Mouse (Mus musculus): ENCODE results near the gene Tekt4. TPM values are rescaled to one million over a fixed set of nuclear protein-coding genes. Genes with fewer than 3 reads are reported as not detected.
A peak's percentile ranks its signal among the peaks of the same experiment; 100 is the strongest.

Gene Tekt4
- polyA plus RNA-seq (2014; fragmentation: Nextera tagmentation; extraction: Ambion mirVana), result not detected in 2 replicates

- H3K27ac ChIP-seq (replicated peaks; ENCODE audit: low read depth, low read length), result no peak within 1 kb of the TSS
- no peaks in the 10 kb centered on the region for H3K4me1 ChIP-seq (ENCODE audit: control insufficient read depth, insufficient read depth, low read length)
- H3K9ac ChIP-seq (ENCODE audit: low read length), result no peak within 1 kb of the TSS; the same call in 1 of the 2 replicates
- 46% methylated on average over 2 of the region's 2 CpGs for WGBS
- ATAC-seq (ENCODE audit: insufficient number of reproducible peaks, low FRiP score, low TSS enrichment, low read depth), result no peak
- no peaks in the 10 kb centered on the region for H3K9me3 ChIP-seq (ENCODE audit: control insufficient read depth, low read length)
- no peak within 1 kb of the TSS for H3K4me3 ChIP-seq (ENCODE audit: low read depth, low read length)
- no peaks in the 10 kb centered on the region for H3K36me3 ChIP-seq (ENCODE audit: control insufficient read depth, insufficient read depth, low read length)
- no peak within 1 kb of the TSS for H3K4me2 ChIP-seq (ENCODE audit: low read depth, severe bottlenecking)
- no peak for DNase-seq (ENCODE audit: low spot score)
- H3K27me3 ChIP-seq (ENCODE audit: control insufficient read depth, insufficient read depth, low read length), result no peaks in the 10 kb centered on the region
These were observed at the start of gene Tekt4 for GRCm38 (mm10) chr17:25454272-25454671. Gene Tekt4 (plus strand): TSS chr17:25454615.

GRCm38 (mm10) chr17:25405224-25405895, 49.1 kb upstream of the Tekt4 start:
- no peak for DNase-seq (ENCODE audit: low spot score)
- Histone ChIP-seq H3K4me1 (ENCODE audit: control insufficient read depth, insufficient read depth, low read length) (peaks cover 36% of the 10 kb centered on the region), H3K4me3 (ENCODE audit: low read depth, low read length) (no peak overlapping the region), H3K9ac (ENCODE audit: low read length) (no peak overlapping the region), H3K27me3 (ENCODE audit: control insufficient read depth, insufficient read depth, low read length) (no peaks in the 10 kb centered on the region), H3K36me3 (ENCODE audit: control insufficient read depth, insufficient read depth, low read length) (no peaks in the 10 kb centered on the region), H3K4me2 (ENCODE audit: low read depth, severe bottlenecking) (0 out of 2 replicates have a peak overlapping the region, but pooled peaks have one; percentile 1), H3K9me3 (ENCODE audit: control insufficient read depth, low read length) (no peaks in the 10 kb centered on the region), H3K27ac (replicated peaks; ENCODE audit: low read depth, low read length) (0 out of 2 replicates have a peak overlapping the region, but pooled peaks have one; percentile 45)
- 9% methylated on average over 10 of the region's 10 CpGs for WGBS
- ATAC-seq (ENCODE audit: insufficient number of reproducible peaks, low FRiP score, low TSS enrichment, low read depth), result 0 out of 2 replicates have a peak, but pooled peaks have one; percentile 26

GRCm38 (mm10) chr17:25406011-25406441, 48.4 kb upstream of the Tekt4 start:
- WGBS, result 12% methylated on average over 6 of the region's 6 CpGs
- Histone ChIP-seq H3K4me3 (ENCODE audit: low read depth, low read length) (no peak overlapping the region), H3K36me3 (ENCODE audit: control insufficient read depth, insufficient read depth, low read length) (no peaks in the 10 kb centered on the region), H3K27ac (replicated peaks; ENCODE audit: low read depth, low read length) (0 out of 2 replicates have a peak overlapping the region, but pooled peaks have one; percentile 14), H3K4me2 (ENCODE audit: low read depth, severe bottlenecking) (no peak overlapping the region), H3K4me1 (ENCODE audit: control insufficient read depth, insufficient read depth, low read length) (peaks cover 37% of the 10 kb centered on the region), H3K27me3 (ENCODE audit: control insufficient read depth, insufficient read depth, low read length) (no peaks in the 10 kb centered on the region), H3K9me3 (ENCODE audit: control insufficient read depth, low read length) (no peaks in the 10 kb centered on the region), H3K9ac (ENCODE audit: low read length) (no peak overlapping the region)
- ATAC-seq (ENCODE audit: insufficient number of reproducible peaks, low FRiP score, low TSS enrichment, low read depth), result no peak
- DNase-seq (ENCODE audit: low spot score), result no peak

- H3K4me1 ChIP-seq (ENCODE audit: control insufficient read depth, insufficient read depth, low read length), result peaks cover 41% of the 10 kb centered on the region
These were observed 47.1 kb upstream of the Tekt4 start for GRCm38 (mm10) chr17:25407352-25407751.

GRCm38 (mm10) chr17:25408302-25408999, 46.0 kb upstream of the Tekt4 start:
- Histone ChIP-seq H3K4me1 (ENCODE audit: control insufficient read depth, insufficient read depth, low read length) (peaks cover 41% of the 10 kb centered on the region), H3K4me2 (ENCODE audit: low read depth, severe bottlenecking) (no peak overlapping the region), H3K36me3 (ENCODE audit: control insufficient read depth, insufficient read depth, low read length) (no peaks in the 10 kb centered on the region), H3K9ac (ENCODE audit: low read length) (no peak overlapping the region), H3K4me3 (ENCODE audit: low read depth, low read length) (no peak overlapping the region), H3K9me3 (ENCODE audit: control insufficient read depth, low read length) (no peaks in the 10 kb centered on the region), H3K27ac (replicated peaks; ENCODE audit: low read depth, low read length) (no peak overlapping the region), H3K27me3 (ENCODE audit: control insufficient read depth, insufficient read depth, low read length) (no peaks in the 10 kb centered on the region)
- no peak for ATAC-seq (ENCODE audit: insufficient number of reproducible peaks, low FRiP score, low TSS enrichment, low read depth)
- WGBS, result 88% methylated on average over 7 of the region's 7 CpGs
- no peak for DNase-seq (ENCODE audit: low spot score)

More at GRCm38 (mm10) chr17:25407352-25407751, 47.1 kb upstream of the Tekt4 start:
- Histone ChIP-seq H3K9ac (ENCODE audit: low read length) (no peak overlapping the region), H3K36me3 (ENCODE audit: control insufficient read depth, insufficient read depth, low read length) (no peaks in the 10 kb centered on the region), H3K4me2 (ENCODE audit: low read depth, severe bottlenecking) (no peak overlapping the region), H3K27me3 (ENCODE audit: control insufficient read depth, insufficient read depth, low read length) (no peaks in the 10 kb centered on the region), H3K4me3 (ENCODE audit: low read depth, low read length) (no peak overlapping the region), H3K27ac (replicated peaks; ENCODE audit: low read depth, low read length) (no peak overlapping the region), H3K9me3 (ENCODE audit: control insufficient read depth, low read length) (no peaks in the 10 kb centered on the region)
- DNase-seq (ENCODE audit: low spot score) (no peak), ATAC-seq (ENCODE audit: insufficient number of reproducible peaks, low FRiP score, low TSS enrichment, low read depth) (no peak)
- 81% methylated on average over 4 of the region's 4 CpGs for WGBS

GRCm38 (mm10) chr17:25409621-25410020, 44.8 kb upstream of the Tekt4 start:
- Histone ChIP-seq H3K27me3 (ENCODE audit: control insufficient read depth, insufficient read depth, low read length) (no peaks in the 10 kb centered on the region), H3K27ac (replicated peaks; ENCODE audit: low read depth, low read length) (no peak overlapping the region), H3K9ac (ENCODE audit: low read length) (no peak overlapping the region), H3K4me3 (ENCODE audit: low read depth, low read length) (no peak overlapping the region), H3K4me2 (ENCODE audit: low read depth, severe bottlenecking) (no peak overlapping the region), H3K4me1 (ENCODE audit: control insufficient read depth, insufficient read depth, low read length) (peaks cover 46% of the 10 kb centered on the region), H3K36me3 (ENCODE audit: control insufficient read depth, insufficient read depth, low read length) (no peaks in the 10 kb centered on the region), H3K9me3 (ENCODE audit: control insufficient read depth, low read length) (no peaks in the 10 kb centered on the region)
- no peak for DNase-seq (ENCODE audit: low spot score)
- 74% methylated on average over 7 of the region's 7 CpGs for WGBS
- ATAC-seq (ENCODE audit: insufficient number of reproducible peaks, low FRiP score, low TSS enrichment, low read depth), result no peak

GRCm38 (mm10) chr17:25410180-25410579, 44.2 kb upstream of the Tekt4 start:
- WGBS, result 82% methylated on average over 6 of the region's 6 CpGs
- no peaks in the 10 kb centered on the region for H3K36me3 ChIP-seq (ENCODE audit: control insufficient read depth, insufficient read depth, low read length)
- H3K4me2 ChIP-seq (ENCODE audit: low read depth, severe bottlenecking), result no peak overlapping the region
- no peak overlapping the region for H3K4me3 ChIP-seq (ENCODE audit: low read depth, low read length)
- H3K27ac ChIP-seq (replicated peaks; ENCODE audit: low read depth, low read length), result no peak overlapping the region
- H3K4me1 ChIP-seq (ENCODE audit: control insufficient read depth, insufficient read depth, low read length), result peaks cover 46% of the 10 kb centered on the region
- H3K9ac ChIP-seq (ENCODE audit: low read length), result no peak overlapping the region
- DNase-seq (ENCODE audit: low spot score), result no peak
- ATAC-seq (ENCODE audit: insufficient number of reproducible peaks, low FRiP score, low TSS enrichment, low read depth), result no peak
- H3K27me3 ChIP-seq (ENCODE audit: control insufficient read depth, insufficient read depth, low read length), result no peaks in the 10 kb centered on the region
- no peaks in the 10 kb centered on the region for H3K9me3 ChIP-seq (ENCODE audit: control insufficient read depth, low read length)

- peaks cover 46% of the 10 kb centered on the region for H3K4me1 ChIP-seq (ENCODE audit: control insufficient read depth, insufficient read depth, low read length)
- H3K27ac ChIP-seq (replicated peaks; ENCODE audit: low read depth, low read length), result no peak overlapping the region
- H3K36me3 ChIP-seq (ENCODE audit: control insufficient read depth, insufficient read depth, low read length), result no peaks in the 10 kb centered on the region
- H3K27me3 ChIP-seq (ENCODE audit: control insufficient read depth, insufficient read depth, low read length), result no peaks in the 10 kb centered on the region
- H3K9ac ChIP-seq (ENCODE audit: low read length), result no peak overlapping the region
- ATAC-seq (ENCODE audit: insufficient number of reproducible peaks, low FRiP score, low TSS enrichment, low read depth) (no peak), DNase-seq (ENCODE audit: low spot score) (no peak)
- no peak overlapping the region for H3K4me2 ChIP-seq (ENCODE audit: low read depth, severe bottlenecking)
- no peak overlapping the region for H3K4me3 ChIP-seq (ENCODE audit: low read depth, low read length)
- no peaks in the 10 kb centered on the region for H3K9me3 ChIP-seq (ENCODE audit: control insufficient read depth, low read length)
- WGBS, result 59% methylated on average over 7 of the region's 7 CpGs
These were observed 43.6 kb upstream of the Tekt4 start for GRCm38 (mm10) chr17:25410786-25411185.

All from limb, embryonic 11.5 days (tissue).